Mouse (Mus musculus) urinary bladder, adult 2 months (tissue): ENCODE measurements around the gene Trappc11. TPM values are rescaled to one million over a fixed set of nuclear protein-coding genes. Genes with fewer than 3 reads are reported as not detected.
A peak's percentile ranks its signal among the peaks of the same experiment; 100 is the strongest.

Experiments
- DNase-seq: peaks from one replicate; pipeline ENCODE4 v3.0.0; 2022; ENCODE audit warnings: low spot score
- polyA plus RNA-seq: library from polyadenylated mRNA; depleted of rRNA; stranded (reverse); fragments of >200 nt; gene quantifications from 2 replicates; pipeline ENCODE4 v1.2.3, GENCODE M21; 2012; rRNA removed

The Trappc11 gene
- polyA plus RNA-seq, result 24.8 and 27.4 TPM in 2 replicates

DNA sequence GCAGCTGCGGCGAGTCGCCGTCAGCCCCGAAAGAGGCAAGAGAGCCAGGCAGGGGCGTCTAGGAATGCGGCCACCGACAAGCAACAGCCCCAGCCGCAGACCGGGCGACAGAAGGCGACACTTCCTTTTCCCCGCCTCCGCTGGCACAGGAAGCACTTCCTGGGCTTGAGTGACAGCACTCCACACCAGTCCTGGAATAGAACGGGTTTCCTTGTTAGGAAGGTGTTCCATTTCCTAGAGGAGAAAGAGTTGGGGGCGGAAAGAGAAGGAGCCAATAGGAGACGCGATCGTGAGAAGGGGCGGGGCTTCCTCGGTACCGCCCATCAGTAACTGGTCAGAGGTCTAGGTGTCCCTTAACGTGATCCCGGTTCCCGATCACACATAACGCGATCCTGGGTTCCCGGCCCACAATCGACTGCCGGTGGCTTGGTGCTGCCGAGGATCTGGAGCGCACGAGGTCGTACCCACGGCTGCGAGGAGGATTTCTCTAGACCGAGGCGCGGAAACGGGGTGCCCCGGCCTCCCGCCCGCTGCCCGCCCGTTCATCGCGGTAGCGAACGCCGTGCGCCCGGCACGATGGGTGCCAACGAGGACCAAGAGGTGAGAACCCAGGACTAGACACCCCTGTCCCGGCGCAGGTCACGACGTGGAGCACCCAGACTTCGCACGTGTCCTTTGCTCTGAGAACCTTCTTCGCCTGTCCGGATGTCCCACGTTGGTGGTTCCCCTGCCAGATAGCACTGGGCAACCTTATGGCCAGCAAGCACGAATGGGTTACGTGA lies at the start of gene Trappc11, which contains the start of gene Rwdd4a:
Gene Trappc11 (minus strand): TSS at position 127 of the 782 bp plus-strand sequence.
Gene Rwdd4a (plus strand): TSS at position 321 of the 782 bp plus-strand sequence.
- peak; percentile 84 for DNase-seq

DNA sequence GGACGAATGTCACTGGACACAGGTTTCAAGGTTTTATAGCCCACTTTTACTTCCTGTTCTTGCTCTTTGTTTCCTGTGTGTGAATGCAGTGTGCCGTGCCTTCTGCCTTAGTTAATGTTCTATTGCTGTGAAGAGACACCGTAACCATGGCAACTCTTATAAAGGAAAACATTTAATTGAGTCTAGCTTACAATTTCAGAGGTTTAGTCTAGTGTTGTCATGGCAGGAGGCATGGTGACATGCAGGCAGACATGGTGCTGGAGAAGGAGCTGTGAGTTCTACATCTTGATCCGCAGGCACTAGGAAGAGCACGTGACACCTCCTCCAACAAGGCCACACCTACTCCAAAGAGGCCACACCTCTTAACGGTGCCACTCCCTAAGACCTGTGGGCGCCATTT lies 48.2 kb upstream of the Trappc11 start:
- DNase-seq, result no peak

DNA sequence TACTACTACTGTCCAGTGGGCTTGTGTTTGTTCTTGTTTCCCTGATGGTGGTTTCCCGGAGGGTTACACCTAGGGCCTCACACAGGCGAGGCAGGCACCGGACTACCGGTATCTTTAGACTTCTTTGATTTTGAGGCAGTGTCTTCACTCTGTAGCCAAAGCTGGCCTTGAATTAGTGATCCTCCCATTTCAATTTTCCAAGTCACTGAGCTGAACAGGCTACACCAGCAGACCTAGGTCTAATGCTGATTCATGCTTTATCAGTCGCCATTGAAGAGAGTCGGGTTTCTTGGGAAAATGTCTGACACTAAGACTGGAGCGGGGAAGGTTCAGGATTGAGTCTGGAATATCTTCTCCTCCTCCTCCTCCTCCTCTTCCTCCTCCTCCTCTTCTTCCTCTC lies 40.2 kb upstream of the Trappc11 start:
- DNase-seq, result no peak

DNA sequence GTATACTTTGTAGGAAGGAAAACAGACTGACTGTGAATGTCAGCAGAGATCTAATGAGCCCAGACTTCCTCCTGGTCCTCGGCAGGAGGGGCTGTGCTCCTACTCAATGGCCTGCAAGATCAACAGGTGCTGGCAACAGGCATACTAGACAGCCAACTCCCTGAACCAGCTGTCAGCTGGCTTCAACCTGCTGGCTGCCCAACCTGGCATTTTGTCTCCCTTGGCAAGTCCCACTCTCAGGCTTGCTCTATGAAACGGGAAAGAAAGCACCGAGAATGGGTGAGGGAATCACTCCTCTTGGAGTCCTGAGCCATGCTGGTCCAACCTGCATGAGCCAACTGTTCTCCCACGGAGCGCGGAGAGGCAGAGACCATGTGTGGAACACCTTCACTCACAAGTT lies 36.9 kb upstream of the Trappc11 start:
- no peak for DNase-seq

DNA sequence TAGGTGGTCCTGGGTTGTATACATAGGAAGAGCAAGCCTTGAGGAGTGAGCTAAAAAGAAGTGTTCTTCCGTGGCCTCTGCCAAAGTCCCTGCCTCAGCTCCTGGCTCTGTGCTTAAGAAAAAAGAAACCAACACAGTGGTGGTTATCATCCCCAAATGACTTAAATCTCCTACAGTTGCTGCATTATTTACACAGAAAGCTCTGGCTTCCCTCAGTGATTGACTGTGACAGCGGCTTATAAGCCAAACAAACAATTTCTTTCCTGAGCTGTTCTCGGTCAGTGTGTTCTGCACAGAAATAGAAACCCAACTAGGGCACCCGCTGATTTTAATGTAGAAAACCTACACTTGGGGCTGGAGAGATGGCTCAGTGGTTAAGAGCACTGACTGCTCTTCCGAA lies 34.8 kb upstream of the Trappc11 start:
- DNase-seq, result no peak

DNA sequence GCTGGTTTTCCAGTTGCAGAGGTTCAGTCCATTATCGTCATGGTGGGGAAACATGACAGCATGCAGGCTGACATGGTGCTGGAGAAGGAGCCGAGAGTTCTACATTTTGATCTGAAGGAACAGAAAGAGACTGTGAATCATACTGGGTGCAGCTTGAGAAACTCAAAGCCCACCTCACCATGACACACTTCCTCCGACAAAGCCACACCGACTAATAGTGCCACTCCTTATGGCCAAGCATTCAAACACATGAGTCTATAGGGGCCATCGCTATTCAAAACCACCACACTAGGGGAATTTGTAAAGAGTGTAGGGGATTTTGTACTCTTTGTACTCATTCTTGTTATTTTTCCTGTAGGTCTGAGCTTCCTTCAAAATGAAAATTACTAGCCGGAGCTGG lies 33.3 kb upstream of the Trappc11 start:
- DNase-seq, result no peak

DNA sequence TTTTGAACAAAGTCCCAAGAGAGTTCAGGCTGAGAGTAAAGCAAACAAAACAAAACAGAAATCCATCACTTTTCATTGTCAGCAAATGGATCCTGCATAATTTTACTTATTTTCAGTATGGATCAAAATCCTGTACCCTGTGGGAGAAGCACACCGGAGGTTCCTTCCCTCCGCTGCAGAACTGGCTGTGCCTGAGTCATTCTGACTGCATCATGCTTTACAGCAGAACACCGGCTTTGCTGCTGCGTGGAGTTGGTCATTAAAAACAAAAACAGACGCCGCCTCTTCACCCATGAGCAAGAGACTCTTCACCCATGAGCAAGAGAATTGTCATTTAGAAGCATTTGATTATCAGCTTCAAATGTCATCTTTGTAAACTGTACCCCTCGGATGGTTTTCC lies 27.5 kb upstream of the Trappc11 start:
- no peak for DNase-seq

DNA sequence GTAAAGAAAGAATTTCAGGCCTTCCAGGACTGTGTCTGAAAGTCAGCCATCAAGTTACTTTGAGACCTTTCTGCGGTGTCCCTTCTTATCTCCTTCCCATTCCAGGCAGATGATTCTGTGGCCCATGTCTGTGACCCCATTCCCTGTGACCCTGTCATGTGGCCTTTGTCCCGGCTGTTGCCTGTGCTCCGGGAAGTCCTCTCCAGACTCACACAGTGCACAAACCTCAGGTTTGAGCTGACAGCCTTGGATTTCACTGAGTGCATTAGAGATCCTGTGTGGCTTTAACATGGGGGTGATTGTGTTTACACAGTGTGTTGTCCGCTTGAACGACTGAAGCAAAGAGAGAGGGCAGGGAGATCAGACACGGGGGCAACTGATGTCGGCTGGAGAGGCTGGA lies 25.0 kb upstream of the Trappc11 start:
- DNase-seq, result no peak

DNA sequence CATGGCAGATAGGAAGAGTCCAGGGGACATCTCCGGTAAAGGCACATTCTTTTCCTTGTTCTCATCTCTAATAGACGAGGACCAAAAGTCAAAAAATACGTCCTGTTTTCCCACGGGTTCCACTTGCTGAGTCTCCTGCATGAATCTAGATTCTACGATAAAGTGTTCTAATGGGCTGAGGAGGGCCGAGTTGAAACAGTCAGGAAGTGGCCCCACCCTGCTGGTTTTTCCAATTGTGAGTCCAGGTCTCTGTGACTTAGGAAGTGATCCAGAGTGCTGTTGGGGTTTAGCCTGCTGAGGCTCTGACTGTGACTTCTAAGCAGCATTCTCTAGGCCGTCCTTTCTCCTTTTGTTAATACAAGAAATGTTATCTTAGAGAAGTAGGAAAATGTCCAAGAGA lies 23.2 kb upstream of the Trappc11 start:
- DNase-seq, result no peak

DNA sequence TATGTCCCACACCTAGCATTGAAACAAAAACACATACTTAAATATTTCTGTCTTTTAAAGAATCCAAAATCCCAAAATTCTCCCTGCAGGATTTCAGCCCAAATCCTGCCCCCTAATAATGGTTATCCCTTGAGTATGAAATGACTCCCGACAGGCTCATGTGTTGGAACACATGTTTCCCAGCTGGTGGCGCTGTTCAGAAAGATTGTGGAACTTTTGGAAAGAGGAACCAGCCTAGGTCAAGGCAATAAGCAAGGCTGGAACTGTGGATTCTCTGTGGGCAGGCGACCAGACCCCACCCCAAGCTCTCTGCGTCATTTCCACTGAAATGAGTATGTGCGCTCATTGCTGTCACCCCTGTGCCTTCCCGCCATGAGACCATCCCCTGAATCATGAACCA lies 20.3 kb upstream of the Trappc11 start:
- no peak for DNase-seq

DNA sequence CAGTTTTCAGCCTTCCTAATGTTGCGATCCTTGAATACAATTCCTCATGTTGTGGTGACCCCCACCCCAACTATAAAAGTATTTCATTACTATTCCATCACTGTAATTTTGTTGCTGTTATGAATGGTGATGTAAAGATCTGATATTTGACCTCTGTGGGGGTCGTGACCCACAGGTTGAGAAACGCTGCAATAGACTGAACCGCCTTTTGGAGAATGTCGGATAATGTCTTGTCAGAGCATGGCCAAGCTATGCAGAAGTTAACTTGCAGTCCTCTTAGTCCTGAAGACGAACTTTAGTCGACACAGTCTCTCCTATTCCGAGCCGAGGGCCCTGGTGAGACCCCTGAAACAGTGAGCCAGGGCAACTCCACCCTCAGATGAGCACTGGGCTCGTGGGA lies 13.8 kb upstream of the Trappc11 start:
- no peak for DNase-seq

DNA sequence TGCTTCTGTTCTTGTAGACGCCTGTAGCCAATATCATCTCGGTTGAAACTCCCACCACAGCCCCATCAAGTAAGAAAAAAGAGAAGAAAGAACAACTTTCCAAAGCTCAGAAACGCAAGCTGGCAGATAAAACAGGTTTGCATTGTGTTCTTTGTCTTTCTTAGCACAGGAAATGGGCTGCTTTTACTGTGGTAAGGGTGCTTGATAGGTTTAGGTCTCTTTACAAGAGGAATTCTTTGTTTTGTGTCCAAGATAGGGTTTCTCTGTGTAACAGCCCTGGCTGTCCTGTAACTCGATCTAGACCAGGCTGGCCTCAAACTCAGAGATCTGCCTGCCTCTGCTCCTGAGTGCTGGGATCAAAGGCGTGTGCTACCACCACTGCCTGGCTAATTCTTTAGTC lies 10.8 kb upstream of the Trappc11 start:
- DNase-seq, result no peak

DNA sequence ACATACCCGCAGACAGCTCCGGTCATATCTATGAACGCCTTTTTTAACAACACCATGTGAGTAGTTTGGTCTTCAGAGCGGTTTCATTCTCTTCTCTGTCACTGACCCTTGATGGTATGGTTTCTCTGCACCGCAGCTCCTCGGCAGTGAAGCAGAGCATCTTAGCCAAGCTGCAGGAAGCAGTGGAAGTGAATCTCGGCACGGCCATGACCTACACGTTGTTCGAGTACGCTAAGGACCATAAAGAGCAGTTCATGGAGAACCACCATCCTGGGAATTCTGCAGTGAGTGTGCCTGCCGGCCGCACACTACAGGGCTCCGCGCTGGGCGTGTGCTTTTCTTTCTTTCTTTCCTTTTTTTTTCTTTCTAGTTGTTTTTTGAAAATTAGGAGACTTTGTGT lies 9.5 kb upstream of the Trappc11 start:
- DNase-seq, result no peak

DNA sequence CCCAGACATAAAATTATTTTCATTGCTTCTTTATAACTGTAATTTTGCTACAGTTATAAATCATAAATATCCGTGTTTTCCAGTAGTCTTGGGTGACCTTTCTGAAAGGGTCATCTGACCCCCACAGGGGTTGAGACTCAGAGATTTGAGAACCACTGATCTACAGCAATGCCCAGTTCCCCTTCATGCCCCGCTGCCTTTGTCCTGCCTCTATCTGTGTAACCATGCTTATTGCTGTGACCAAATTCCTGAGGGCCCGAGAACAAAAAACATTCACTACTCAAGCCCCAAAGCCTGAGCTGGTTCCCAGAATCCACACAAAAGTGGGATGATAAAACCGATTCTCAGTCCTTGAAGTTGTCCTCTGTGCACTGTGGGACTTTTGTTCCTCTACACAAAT lies 5.1 kb upstream of the Trappc11 start:
- no peak for DNase-seq

DNA sequence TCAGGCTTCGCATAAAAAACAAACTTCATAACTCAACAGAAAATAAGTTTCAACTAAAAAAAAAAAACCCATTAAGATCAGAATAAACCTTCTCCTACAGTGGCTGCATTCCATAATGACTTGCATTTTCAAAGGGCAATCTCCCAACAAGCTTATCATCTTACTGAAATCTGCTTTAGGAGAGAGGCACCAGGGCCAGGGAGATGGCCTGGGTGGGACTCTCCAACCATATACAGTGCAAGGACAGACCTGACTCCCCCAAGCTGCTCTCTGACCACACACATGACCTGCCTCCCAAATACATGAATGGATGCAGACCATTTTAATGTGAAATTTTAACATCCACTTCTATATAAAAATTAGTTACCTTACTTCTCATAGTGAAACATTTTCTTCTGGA lies 5.2 kb downstream of the Trappc11 start:
- no peak for DNase-seq

DNA sequence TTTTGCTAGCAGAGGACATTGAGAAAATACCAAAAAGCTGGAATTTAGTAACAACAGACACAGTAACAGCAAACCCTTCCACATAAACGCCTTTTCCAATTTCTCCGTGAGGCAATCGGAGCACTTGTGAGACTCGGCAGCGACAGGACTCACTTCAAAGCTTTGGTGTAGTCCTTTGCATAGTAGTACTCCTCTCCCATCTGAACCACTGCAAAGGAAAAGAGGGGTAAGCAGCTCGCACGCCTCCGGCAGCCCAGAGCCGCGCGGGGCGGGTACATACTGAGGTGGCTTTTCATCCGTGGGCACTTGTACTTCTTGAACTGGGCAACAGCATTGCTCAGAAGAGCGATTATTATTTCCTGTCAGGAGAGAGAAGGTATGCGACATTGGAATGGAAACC lies 19.7 kb downstream of the Trappc11 start:
- DNase-seq, result no peak

DNA sequence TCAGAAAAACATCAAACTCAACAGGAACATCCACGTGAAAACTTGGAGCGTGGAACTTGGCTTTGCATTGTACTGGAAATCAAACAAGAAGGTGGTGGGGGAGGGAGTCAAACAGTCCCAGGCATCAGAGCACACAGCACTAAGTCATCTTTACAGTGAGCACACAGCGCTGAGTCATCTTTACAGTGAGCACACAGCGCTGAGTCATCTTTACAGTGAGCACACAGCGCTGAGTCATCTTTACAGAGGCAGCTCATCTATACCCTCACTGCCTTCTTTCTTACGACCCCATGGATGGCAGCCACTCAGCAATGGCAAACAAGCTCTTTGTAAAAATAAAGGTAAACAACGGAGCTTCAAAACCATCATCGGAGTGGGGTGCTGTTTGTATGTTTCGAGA lies 22.3 kb downstream of the Trappc11 start:
- DNase-seq, result no peak

DNA sequence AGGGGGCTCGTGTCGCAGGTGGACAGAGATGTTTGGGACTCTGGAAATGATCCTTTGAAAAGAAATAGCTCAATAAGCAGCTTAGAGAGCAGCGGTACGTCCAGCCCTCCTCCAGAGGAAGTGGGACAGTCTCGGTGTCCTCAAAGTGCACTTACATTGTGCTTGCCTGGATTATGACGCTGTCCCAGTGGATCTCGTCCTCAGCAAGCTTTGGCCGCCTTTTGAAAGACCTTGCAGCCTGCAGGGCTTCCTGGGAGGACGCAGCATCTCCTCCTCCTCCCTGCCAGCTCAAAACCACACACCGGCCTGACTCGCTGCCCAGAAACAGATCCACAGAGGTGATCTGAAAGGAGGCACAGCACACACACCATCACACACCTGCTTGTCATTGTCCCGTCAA lies 27.8 kb downstream of the Trappc11 start:
- no peak for DNase-seq

DNA sequence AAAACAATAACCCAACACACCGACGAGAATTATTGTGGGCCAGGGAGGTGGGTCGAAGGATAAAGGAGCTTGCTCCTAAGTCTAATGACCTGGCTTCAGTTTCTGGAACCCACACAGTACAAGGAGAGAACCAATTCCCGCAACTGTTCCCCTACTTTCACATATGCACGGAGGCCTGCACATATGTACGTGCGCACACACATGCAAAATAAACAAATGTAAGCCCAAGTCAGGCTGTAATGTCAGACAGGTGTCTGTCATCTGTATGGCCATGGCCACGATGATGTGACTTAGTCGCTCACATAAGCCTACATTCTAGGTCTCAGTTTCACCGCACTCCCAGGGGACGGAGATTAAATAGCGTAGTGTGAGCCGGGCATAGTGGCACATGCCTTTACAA lies 30.7 kb downstream of the Trappc11 start:
- no peak for DNase-seq

DNA sequence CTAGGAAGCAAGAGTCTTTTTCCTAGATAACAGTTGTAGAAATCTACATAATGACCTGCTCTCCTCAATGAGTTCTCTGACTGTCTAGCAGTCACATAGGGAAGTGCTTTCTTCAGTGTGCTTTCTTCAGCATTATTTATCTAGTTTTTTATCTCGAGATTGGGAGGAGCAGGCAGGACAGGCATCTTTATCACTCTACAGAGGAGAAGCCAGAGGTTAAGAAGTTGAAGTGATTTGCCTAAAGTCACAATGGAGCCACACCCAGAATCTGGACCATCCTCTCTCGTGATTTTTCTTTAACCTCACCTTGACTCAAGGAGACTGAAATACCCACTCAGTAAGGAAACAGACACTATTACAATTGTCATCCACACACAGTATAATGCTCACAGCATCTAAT lies 31.3 kb downstream of the Trappc11 start:
- no peak for DNase-seq

DNA sequence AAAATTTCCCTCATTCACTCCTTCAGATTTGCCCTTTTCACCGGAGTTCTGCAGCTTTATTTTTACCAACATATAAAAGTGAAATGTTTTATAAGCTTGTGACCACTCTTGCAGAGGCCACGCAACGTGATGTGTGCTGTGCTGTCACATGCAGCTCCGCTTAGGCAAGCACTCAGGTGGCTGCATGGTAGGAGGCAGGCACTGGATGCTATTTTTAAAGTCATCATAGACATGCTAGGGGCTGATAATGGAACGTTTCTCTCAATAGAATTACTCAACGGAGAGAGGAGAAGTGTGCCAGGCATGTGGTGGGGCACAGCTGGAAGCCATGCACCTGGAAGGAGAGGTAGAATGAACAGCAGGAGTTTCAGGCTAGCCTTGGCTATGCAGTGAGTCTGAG lies 37.8 kb downstream of the Trappc11 start:
- DNase-seq, result no peak

DNA sequence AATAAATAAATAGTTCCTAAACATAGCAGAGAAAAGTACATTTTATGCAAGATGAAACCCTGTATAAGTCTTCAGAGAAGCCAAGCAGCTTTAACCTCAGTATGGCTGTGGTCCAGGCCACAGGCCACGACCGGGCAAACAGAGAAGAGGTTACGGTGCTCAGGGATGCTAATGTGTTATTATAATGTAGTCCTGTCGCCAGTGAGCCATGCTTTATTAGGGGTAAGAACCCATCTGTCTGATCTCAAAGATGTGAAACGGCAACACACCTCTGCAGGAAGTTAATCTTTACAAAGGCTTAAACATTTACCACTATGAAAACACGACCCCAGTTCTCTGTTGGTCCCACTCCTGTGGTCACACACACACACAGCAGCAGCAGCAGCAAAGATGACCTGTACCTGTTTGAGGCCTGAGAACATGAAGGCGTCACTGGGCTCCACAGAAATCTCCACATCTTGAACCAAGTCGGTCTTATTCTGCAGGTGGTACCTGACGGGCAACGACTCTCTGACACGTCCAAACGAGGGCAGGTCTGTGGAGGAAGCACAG lies 38.6 kb downstream of the Trappc11 start:
- no peak for DNase-seq

DNA sequence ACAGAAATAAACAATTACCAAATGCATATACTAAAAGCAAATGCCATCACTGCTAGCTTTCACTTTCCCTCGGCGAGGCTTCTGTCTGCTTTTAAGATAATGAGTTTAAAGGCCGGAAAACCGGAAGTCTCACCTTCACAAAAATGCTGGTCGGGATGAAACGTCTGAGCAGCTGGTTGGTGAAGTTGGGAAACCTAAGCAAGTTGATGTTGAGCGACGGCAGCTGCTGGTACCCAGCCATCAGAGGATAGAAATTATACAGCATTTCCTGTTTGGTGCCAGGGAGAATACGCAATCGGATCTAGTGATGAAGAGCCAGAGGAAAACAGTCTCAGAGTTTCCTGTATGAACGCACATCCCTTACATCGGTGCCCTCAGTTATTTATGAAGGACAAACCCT lies 40.2 kb downstream of the Trappc11 start:
- DNase-seq, result no peak

DNA sequence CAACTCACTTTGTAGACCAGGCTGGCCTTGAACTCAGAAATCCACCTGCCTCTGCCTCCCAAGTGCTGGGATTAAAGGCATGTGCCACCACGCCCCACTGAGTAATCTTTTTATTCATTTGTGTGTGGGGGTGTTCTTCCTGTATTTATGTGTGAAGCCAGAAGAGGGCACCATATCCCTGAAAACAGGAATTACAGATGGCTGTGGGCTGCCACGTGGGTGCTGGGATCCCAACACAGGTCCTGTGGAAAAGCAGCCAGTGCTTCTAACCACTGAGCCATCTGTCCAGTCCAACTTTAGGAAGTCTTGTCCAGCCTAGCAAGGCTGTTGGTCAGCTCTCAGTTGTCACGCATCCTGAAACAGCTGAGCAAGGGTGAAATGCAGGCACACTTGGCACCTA lies 46.0 kb downstream of the Trappc11 start:
- no peak for DNase-seq
